Mouse (Mus musculus) liver, embryonic 15.5 days (tissue): Measurements from ENCODE around the gene Adcy5. TPM values are rescaled to one million over a fixed set of nuclear protein-coding genes. Genes with fewer than 3 reads are reported as not detected.

Source experiments
- ATAC-seq: fragments of 200-750 bp; cut with Nextera tagmentation; 2 replicates; pipeline ENCODE4 v1.8.0; 2017; ENCODE audit warnings: moderate number of reproducible peaks, mild to moderate bottlenecking, moderate library complexity; ENCODE audit not compliant: insufficient read depth
- H3K27ac ChIP-seq: fragments of 300-500 bp; sonication (generic); replicated peaks from 2 replicates; pipeline ENCODE4 v1.5.1; 2015; ENCODE audit warnings: mild to moderate bottlenecking, inconsistent platforms
- H3K27me3 ChIP-seq: fragments of 300-500 bp; sonication (generic); 2 replicates; pipeline ENCODE4 v1.6.1; 2015; ENCODE audit warnings: mild to moderate bottlenecking, inconsistent platforms
- H3K36me3 ChIP-seq: fragments of 300-500 bp; sonication (generic); replicated peaks from 2 replicates; pipeline ENCODE4 v1.6.1; 2015; ENCODE audit warnings: moderate library complexity, mild to moderate bottlenecking, inconsistent platforms
- H3K4me1 ChIP-seq: fragments of 300-500 bp; sonication (generic); replicated peaks from 2 replicates; pipeline ENCODE4 v1.6.1; 2015; ENCODE audit warnings: inconsistent platforms
- H3K4me2 ChIP-seq: fragments of 300-500 bp; sonication (generic); 2 replicates; pipeline ENCODE4 v1.6.1; 2015; ENCODE audit warnings: moderate library complexity, mild to moderate bottlenecking, inconsistent platforms
- H3K4me3 ChIP-seq: fragments of 300-500 bp; sonication (generic); replicated peaks from 2 replicates; pipeline ENCODE4 v1.5.1; 2015; ENCODE audit warnings: mild to moderate bottlenecking, inconsistent platforms
- H3K9ac ChIP-seq: fragments of 300-500 bp; sonication (generic); 2 replicates; pipeline ENCODE4 v1.6.1; 2015; ENCODE audit warnings: moderate library complexity, mild to moderate bottlenecking, inconsistent platforms
- H3K9me3 ChIP-seq: fragments of 300-500 bp; sonication (generic); replicated peaks from 2 replicates; pipeline ENCODE4 v1.6.1; 2016; ENCODE audit warnings: inconsistent platforms
- WGBS: fragments of 180-500 bp; shearing (Covaris S2); methylation state at CpG from one replicate; pipeline ENCODE4 v1.1.7; 2015; ENCODE audit warnings: mixed read lengths; ENCODE audit not compliant: insufficient replicate concordance; 5-methylcytosine and 5-hydroxymethylcytosine counted together
- polyA plus RNA-seq: library from polyadenylated mRNA; unstranded; fragments of >200 nt; fragmentation: Nextera tagmentation; extraction: Ambion mirVana; gene quantifications from 2 replicates; pipeline ENCODE4 v1.2.1, GENCODE M21; 2015

Adcy5 gene
- polyA plus RNA-seq, 1 experiment from 2014 or later = 0.20 TPM

DNA sequence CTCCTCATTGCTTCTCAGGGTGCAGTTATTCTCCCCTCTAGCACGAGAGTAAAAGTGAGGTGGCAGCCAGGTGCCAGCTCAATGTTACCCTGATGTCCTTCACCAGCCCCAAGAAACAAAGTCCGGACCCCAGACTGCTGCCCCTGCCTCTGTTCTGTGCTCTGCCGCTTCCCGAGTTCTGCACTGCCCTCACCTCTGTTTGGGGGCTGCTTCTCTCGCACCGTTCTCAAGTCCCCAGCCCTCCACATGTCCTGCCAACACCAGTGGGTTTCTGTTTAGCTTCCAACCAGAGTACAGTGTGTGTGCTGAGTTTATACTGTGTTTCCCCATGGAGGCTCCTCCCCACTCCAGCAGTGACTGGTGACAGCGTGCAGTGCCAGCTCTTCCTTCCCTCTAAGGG is 150.5 kb downstream of the Adcy5 start:
- no peak for ATAC-seq
- Histone ChIP-seq H3K4me1 (peaks cover 11% of the 10 kb centered on the region; the same call in 1 of the 2 replicates), H3K9me3 (no peaks in the 10 kb centered on the region), H3K9ac (no peak overlapping the region), H3K36me3 (no peaks in the 10 kb centered on the region), H3K27me3 (no peaks in the 10 kb centered on the region), H3K4me3 (no peak overlapping the region), H3K4me2 (no peak overlapping the region), H3K27ac (no peak overlapping the region)
- WGBS = 73% methylated on average over 7 of the region's 7 CpGs

DNA sequence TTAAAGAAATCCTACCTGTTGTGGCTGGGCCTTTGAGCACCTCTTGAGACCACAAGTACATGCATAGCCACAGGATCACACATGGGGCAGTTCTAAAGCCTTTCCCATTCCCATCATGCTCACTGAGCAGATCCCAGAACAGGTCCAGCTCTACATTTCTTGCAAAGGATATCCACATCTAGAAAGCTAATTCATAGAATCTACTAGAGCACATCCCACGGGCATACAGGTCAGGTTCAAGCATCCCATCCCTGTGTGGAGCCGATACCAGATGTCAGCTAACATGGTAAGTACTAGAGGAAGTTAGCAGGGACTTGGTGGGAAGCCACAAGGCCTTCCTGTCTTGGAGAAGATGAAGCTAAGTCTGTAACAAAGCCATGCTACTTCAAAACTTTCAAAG is 152.0 kb downstream of the Adcy5 start:
- WGBS = 48% methylated on average over 2 of the region's 2 CpGs
- no peaks in the 10 kb centered on the region for H3K9me3 ChIP-seq

DNA sequence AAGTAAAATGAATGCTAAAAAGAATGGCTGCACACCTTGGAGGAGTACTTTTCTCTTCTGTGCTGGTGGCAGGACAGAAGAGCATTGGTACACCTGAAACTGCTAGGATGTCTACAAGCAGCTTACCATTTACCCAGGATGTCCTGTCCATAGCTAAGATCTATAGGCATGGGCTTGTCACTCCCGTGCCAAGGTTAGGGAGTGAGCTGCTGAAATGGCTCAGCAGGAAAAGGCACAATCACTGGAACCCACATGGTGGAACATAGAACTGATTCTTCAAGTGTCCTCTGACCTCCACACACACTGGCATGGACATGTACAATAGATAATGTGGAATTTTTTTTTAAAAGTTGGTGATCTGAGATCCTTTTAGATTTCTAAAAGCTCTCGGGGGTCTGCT is 152.7 kb downstream of the Adcy5 start:
- Histone ChIP-seq H3K36me3 (no peaks in the 10 kb centered on the region), H3K9ac (no peak overlapping the region), H3K4me1 (peaks cover 11% of the 10 kb centered on the region; the same call in 1 of the 2 replicates), H3K9me3 (no peaks in the 10 kb centered on the region), H3K27ac (no peak overlapping the region), H3K27me3 (no peaks in the 10 kb centered on the region), H3K4me2 (no peak overlapping the region), H3K4me3 (no peak overlapping the region)
- no peak for ATAC-seq
- 75% methylated on average over 2 of the region's 2 CpGs for WGBS

More for the DNA sequence above, 152.0 kb downstream of the Adcy5 start:
- no peaks in the 10 kb centered on the region for H3K36me3 ChIP-seq
- no peak overlapping the region for H3K4me2 ChIP-seq
- peaks cover 11% of the 10 kb centered on the region; the same call in 1 of the 2 replicates for H3K4me1 ChIP-seq
- no peak overlapping the region for H3K4me3 ChIP-seq
- H3K9ac ChIP-seq = no peak overlapping the region
- H3K27ac ChIP-seq = no peak overlapping the region
- no peaks in the 10 kb centered on the region for H3K27me3 ChIP-seq
- ATAC-seq = no peak

DNA sequence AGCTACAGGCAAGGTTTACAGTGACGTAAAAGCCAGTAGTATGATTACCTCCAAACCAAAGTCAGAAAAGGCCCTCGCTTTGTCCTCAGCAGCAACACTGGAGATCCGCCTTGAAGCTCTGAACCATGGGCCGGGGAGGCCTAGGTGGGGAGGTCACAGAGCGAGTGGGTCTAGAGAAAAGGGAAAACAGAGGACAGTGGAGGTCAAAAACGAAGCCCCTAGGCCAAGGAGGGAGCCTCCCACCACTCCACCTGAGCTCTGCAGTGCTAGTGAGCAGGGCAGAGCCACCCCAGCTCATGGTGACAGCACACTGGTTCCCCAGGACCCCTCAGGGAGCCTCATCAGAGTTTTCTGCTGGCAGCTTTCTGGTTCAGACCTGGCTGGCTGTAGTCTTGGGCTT is 153.3 kb downstream of the Adcy5 start:
- Histone ChIP-seq H3K4me3 (no peak overlapping the region), H3K27me3 (no peaks in the 10 kb centered on the region), H3K4me2 (no peak overlapping the region), H3K36me3 (no peaks in the 10 kb centered on the region), H3K27ac (no peak overlapping the region), H3K9ac (no peak overlapping the region), H3K4me1 (peaks cover 11% of the 10 kb centered on the region; the same call in 1 of the 2 replicates), H3K9me3 (no peaks in the 10 kb centered on the region)
- 57% methylated on average over 6 of the region's 6 CpGs for WGBS
- no peak for ATAC-seq

DNA sequence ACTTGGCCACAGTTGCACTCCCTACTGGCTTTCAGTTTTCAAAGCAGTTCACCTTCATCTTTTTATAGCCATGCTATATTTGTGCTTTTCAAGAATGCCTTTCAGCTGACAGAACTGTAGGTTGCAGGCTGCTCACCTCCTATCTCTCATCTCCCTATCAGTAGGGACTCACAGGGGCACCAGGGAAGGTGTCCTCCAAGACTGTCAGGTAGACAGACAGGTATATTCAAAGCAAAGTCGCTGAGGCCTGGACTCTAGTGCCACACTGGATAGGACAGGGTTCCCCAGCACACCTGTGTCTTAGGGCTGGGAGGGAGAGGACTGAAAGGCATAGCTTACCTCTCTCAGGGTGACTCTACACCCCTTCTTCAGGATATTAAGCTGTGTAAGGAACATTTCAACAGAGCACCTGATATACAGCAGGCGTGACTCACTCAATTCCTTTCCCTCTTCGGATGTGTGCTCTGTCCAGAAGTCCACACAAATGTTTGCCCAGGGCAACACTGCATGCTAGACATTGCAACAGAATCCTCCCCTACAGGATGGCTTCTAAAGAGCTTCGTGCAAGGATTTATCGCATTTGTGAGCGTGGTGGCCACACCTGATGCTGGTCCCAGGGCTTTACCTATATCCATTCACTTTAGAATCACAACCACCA is 153.9 kb downstream of the Adcy5 start:
- H3K27ac ChIP-seq = 0 out of 2 replicates have a peak overlapping the region, but pooled peaks have one; percentile 33
- peaks cover 11% of the 10 kb centered on the region; the same call in 1 of the 2 replicates for H3K4me1 ChIP-seq
- H3K4me2 ChIP-seq = no peak overlapping the region; the same call in 1 of the 2 replicates
- H3K4me3 ChIP-seq = no peak overlapping the region
- no peak overlapping the region for H3K9ac ChIP-seq
- H3K9me3 ChIP-seq = no peaks in the 10 kb centered on the region
- H3K27me3 ChIP-seq = no peaks in the 10 kb centered on the region
- WGBS = 66% methylated on average over 6 of the region's 6 CpGs
- ATAC-seq = peak; percentile 78
- no peaks in the 10 kb centered on the region for H3K36me3 ChIP-seq

DNA sequence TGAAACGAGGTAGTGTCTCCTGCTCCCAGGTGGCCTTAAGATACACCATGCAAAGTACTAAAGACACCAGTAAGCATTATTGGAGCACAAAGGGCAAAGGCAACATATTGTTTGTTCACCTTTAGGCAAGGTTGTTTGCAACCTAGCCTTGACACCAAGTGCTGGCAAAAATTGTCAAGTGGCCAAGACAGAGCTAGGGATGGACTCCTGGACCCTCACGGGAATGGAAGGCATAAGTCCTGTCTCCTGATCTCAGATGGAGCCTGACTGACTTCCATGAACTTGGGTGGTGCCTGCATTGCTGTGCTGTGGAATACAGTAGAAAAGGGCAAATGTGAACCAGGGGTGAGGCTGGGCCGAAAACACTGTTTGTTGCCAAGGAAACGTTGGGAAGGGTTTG is 155.0 kb downstream of the Adcy5 start:
- no peaks in the 10 kb centered on the region for H3K36me3 ChIP-seq
- no peak overlapping the region for H3K4me2 ChIP-seq
- WGBS = 56% methylated on average over 4 of the region's 4 CpGs
- no peak overlapping the region for H3K9ac ChIP-seq
- H3K4me3 ChIP-seq = no peak overlapping the region
- H3K27me3 ChIP-seq = no peaks in the 10 kb centered on the region
- H3K9me3 ChIP-seq = no peaks in the 10 kb centered on the region
- H3K4me1 ChIP-seq = peaks cover 11% of the 10 kb centered on the region; the same call in 1 of the 2 replicates
- no peak for ATAC-seq
- no peak overlapping the region for H3K27ac ChIP-seq

DNA sequence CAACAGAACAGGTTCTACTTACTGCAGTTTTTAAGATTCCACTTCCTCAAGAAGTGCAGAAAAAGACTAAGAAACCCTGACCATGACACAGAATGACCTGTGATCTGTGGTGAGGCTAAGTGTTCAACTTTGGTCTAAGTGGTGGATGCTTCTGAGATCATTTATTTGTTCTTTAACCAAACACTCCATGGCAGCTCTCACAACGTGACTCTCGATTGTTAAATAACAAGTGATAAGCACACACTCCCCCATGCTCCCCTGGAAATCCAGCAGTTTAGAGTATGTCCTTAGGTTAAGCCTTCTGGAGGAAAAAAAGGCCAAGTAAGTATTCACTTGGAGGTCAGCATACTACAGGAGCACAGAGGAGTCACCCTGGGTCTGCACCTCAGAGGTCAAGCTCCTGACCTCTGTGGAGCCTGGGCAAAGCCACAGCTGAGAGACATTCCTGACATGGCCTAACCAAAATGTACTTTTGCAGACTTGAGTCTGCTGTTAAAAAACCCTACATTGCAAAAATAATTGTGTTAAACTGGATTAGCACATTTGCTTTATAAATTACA is 156.0 kb downstream of the Adcy5 start:
- Histone ChIP-seq H3K4me2 (no peak overlapping the region), H3K27me3 (no peaks in the 10 kb centered on the region), H3K9ac (no peak overlapping the region), H3K4me3 (no peak overlapping the region), H3K4me1 (peaks cover 11% of the 10 kb centered on the region; the same call in 1 of the 2 replicates), H3K9me3 (no peaks in the 10 kb centered on the region), H3K27ac (no peak overlapping the region), H3K36me3 (no peaks in the 10 kb centered on the region)
- no peak for ATAC-seq
- WGBS = 52% methylated on average over 2 of the region's 2 CpGs

DNA sequence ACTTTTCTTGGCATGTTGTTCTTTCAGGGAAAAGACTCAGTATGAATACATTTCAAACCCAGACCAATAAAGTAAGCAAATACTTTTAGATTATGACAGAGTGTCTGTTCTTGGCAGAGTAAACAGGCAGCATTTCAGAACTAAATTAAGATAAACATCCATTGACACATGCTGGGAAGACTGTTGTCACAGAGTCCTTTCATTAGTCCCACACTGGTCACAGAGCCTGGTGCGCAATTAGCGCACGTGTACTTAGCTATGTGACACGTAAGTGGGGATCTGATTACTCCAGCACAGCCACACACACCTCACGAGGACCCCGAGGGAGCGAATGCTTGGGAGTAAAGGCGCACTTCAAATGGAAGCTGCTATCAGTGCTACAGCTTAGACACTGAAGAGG is 156.9 kb downstream of the Adcy5 start:
- Histone ChIP-seq H3K4me1 (peaks cover 11% of the 10 kb centered on the region; the same call in 1 of the 2 replicates), H3K27ac (no peak overlapping the region), H3K4me2 (no peak overlapping the region), H3K36me3 (no peaks in the 10 kb centered on the region), H3K9me3 (no peaks in the 10 kb centered on the region), H3K9ac (no peak overlapping the region), H3K27me3 (no peaks in the 10 kb centered on the region), H3K4me3 (no peak overlapping the region)
- ATAC-seq = no peak
- WGBS = 68% methylated on average over 8 of the region's 8 CpGs

DNA sequence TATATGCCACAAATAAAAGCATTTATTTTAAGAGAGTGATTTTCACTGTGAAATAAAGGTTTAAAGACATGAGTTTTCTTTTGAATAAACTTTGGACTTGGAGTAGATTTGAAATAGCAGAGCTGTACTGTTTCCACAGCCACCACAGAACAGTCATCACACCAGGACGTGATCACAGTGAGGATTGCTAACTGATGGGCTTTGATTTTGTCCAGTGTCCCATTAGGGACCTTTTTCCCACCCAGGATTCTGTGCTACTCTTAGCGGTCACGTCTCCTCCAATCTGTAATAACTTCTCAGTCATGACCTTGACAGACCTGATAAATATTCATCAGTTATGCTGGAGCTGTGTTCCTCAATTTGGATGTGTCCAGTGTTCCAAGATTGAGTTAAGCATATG is 160.8 kb downstream of the Adcy5 start:
- no peaks in the 10 kb centered on the region for H3K9me3 ChIP-seq
- H3K4me2 ChIP-seq = no peak overlapping the region
- 73% methylated on average over 3 of the region's 3 CpGs for WGBS
- no peaks in the 10 kb centered on the region for H3K36me3 ChIP-seq
- no peaks in the 10 kb centered on the region for H3K27me3 ChIP-seq
- ATAC-seq = no peak
- H3K4me1 ChIP-seq = no peaks in the 10 kb centered on the region
- H3K4me3 ChIP-seq = no peak overlapping the region
- no peak overlapping the region for H3K9ac ChIP-seq
- no peak overlapping the region for H3K27ac ChIP-seq

DNA sequence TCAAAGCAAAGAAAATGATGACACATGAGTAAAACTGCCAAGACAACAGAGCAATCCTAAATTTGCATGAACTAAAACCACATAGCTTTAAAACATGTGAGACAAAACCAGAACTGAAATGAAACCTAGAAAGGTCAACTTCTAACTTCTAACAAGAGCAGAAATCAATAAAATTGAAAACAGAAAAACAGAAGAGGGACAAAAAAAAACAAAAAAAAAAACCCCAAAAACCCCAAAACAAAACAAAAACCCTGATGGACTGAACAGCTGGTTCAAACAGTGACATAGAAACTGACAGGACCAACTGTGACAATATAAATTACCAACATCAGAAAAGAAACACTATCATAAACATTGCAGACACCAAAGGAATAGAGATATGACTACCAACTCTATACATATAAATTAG is 162.2 kb downstream of the Adcy5 start:
- no peaks in the 10 kb centered on the region for H3K36me3 ChIP-seq
- ATAC-seq = no peak
- H3K4me3 ChIP-seq = no peak overlapping the region

DNA sequence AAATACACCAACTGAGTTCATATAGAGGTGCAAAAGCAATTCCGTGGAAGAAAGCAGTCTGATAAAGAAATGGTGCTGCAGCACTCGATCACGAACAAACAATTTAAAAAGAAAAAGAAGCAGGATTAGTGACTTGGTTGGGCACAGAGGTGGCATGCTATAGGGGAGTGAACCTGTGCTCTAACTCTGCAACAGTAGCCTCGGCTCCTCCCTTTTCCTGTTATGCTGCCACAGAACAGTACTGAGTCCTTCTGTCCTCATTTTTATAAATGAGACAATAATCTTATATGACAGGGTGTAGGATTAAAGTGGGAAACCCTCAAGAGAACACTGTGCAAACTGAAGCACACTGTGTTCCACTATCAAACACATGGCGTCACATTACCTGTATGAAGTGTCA is 162.8 kb downstream of the Adcy5 start:
- Histone ChIP-seq H3K27ac (no peak overlapping the region), H3K4me1 (no peaks in the 10 kb centered on the region), H3K27me3 (no peaks in the 10 kb centered on the region), H3K36me3 (no peaks in the 10 kb centered on the region), H3K9ac (no peak overlapping the region), H3K4me3 (no peak overlapping the region), H3K4me2 (no peak overlapping the region), H3K9me3 (no peaks in the 10 kb centered on the region)
- no peak for ATAC-seq
- WGBS = 58% methylated on average over 5 of the region's 5 CpGs

More for the DNA sequence above, 162.2 kb downstream of the Adcy5 start:
- no peak overlapping the region for H3K27ac ChIP-seq
- H3K9ac ChIP-seq = no peak overlapping the region
- no peaks in the 10 kb centered on the region for H3K4me1 ChIP-seq
- no peak overlapping the region for H3K4me2 ChIP-seq
- H3K9me3 ChIP-seq = no peaks in the 10 kb centered on the region
- H3K27me3 ChIP-seq = no peaks in the 10 kb centered on the region

DNA sequence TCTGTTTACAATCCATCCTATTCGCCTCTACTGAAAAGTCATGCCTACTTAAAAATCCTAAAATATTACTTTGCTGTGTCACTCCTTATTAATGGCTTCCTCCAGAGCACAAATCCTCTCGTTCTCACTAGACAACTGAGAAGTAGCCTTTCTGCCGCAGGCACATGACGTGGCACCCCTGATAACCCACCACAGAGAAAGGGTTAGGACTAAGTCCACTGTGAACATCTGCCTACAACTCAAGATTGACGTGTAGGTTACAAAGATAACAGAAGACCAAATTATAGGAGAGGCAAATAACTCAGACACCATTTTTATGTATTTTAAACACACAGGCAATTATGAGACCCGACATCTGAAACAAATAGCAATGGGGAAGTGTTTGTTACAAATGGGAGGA is 163.7 kb downstream of the Adcy5 start:
- 31% methylated on average over 6 of the region's 6 CpGs for WGBS
- no peak overlapping the region for H3K27ac ChIP-seq
- H3K4me1 ChIP-seq = no peaks in the 10 kb centered on the region
- H3K4me2 ChIP-seq = no peak overlapping the region
- H3K36me3 ChIP-seq = no peaks in the 10 kb centered on the region
- no peaks in the 10 kb centered on the region for H3K27me3 ChIP-seq
- H3K9ac ChIP-seq = no peak overlapping the region
- ATAC-seq = no peak
- H3K4me3 ChIP-seq = no peak overlapping the region
- H3K9me3 ChIP-seq = no peaks in the 10 kb centered on the region
